Mouse (Mus musculus): ENCODE results near the gene Cga.

GRCm38 (mm10) chr4:34907026-34907425 is 13.4 kb downstream of the Cga start:
- TF ChIP-seq CTCF (IDR thresholded peaks at IDR 0.05; ENCODE audit: borderline replicate concordance, control insufficient read depth, extremely low read depth, insufficient read depth, low read length, poor library complexity): no peak
- no peak for TF ChIP-seq POLR2A (IDR thresholded peaks at IDR 0.05; ENCODE audit: control insufficient read depth, extremely low read depth, insufficient read depth, low read length, poor library complexity)
